Mouse (Mus musculus) T-helper 1 cell (primary cell): ENCODE results near the gene Optn.

Experiments used
- in situ Hi-C: fragments of 300-600 bp; cut with MboI, MseI; formaldehyde crosslinking; loops from one replicate; pipeline ENCODE4 v1.15.1; 2025; ENCODE audit warnings: high pct_unique_total_duplicates

Gene Optn

DNA sequence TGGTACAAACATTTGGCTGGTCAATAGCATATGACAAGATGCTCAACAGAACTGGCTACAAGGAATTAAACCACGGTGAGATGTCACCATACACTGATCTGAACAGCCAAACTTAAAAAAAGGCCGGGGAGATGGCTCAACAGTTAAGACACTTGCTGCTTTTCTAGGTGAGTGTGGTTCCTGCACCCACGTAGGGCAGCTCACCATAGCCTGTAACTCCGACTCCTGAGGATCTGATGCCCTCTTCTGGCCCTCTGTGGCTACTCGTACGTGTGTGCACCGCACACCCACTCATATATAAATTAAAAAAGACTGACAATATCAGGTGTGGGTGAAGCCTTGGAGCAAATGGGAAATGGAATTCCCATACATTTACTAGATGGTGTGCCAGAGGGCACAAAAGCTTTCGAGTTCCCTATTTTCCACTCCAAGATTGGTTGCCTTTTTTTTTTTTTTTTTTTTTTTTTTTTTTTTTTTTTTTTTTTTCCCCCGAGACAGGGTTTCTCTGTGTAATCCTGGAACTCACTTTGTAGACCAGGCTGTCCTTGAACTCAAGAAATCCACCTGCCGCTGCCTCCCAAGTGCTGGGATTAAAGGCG, 74.9 kb downstream of the Optn start:
- in situ Hi-C loops: no loop called here

DNA sequence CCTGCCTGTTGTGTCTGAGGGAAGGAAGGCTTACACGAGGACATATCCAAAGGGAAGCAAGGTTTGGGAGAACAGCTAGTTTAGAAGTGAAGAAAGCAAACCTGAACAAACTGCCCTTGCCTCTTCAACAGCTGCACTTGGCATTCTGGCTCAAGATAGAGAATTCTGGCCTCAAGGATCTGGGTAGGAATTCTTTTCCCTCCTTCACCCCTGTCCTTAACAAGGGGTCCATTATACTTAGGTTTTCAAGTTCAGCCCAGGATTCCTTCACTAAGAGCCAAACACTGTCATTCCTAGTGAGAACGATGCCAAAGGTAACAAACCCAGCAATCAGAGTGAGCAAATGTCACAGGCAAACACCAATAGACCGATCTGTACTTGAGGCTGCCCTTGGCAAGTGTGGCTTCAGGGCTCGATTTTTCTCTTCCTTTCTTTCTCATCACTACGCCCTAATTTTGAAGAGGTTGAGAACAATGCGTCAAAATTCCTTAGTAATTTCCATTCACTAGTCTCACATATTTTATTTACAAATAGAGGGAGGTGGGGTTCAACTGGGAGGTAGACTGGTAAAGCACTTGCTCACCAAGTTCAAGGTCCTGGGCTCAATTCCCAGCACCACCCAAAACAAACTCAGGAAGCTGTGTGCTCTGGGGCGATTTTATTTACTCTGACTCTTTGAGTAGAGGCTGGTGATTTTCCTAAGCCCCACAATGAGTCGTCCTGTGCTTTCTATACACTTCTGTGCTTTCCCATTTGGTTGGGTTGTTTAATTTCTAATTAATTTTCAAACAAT, 76.3 kb downstream of the Optn start:
- in situ Hi-C loops: no loop called here

DNA sequence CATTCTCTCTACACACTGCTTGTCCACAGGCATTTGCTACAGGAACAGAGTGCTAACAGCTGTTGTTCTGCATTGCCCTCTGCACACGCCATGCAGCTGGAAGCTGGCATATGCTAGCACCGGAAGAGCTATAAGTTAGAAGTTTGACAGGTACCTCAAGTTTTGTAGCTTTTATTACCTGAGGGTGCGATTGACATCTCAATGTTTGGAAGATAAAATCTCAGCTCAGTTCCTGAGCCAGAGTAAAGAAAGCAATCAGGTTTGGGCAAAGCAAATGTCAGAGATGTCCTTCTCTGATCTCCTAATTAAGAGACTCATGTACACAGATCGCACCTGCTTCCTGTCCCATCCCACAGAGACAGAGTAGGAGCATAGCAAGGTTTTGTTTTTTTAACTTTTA, 77.1 kb downstream of the Optn start:
- in situ Hi-C loops: no loop called here

DNA sequence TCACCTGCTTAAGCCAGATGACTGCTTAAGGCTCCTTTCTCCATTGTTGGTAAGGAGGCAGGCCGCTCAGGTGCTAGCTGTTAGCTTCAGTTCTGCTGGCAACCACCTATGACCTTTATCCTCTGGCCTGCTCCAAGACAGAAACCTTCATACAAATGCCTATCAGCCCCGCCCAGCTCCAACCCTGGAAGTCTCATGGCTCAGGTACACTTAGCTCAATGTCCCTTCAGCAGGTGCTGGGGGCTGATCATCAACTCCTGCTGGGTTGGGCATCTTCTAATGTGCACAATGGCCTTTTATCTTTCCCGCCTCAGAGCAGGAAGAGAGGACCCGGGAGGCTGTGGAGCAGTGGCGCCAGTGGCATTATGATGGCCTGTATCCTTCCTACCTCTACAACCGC, 78.9 kb downstream of the Optn start:
- in situ Hi-C loops: no loop called here

DNA sequence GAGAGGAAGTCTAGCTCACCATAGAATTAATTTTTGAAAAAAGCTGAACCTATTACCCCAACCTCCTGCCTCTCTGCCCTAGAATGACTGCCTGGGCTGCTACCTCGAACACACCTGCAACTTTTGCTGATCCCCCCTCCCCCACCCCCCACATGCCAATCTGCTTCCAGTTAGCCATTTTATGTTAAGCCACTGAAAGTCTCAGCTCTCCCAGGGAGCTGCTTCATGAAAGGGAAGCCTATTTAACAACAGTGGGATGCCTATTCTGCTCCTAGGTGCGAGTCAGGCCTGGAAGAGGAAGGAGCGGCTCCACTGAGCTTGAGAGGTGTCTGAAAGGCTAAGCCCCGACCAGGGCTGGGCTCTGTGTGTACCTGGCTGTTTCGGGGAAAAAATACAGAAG, 79.9 kb downstream of the Optn start:
- in situ Hi-C loops: no loop called here

DNA sequence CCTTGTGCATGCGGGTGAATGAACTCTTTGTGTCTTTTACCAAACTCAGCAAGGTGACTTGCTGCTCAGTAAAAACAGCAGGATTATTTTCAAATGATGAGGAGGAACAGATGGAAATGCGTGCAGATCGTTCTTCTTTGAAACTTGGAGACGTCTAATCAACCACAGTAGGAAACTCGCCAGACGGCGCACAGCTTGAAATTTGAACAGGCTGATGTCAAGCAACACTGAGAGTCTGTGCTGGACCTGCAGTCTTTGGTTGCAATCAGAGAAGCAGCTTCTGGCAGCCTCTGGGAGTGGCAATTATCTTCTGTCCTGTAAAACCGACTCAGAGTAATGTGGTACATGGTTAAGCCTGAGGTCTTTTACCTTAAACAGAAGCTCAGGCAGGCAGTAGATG, 85.8 kb downstream of the Optn start:
- in situ Hi-C loops: no loop called here

DNA sequence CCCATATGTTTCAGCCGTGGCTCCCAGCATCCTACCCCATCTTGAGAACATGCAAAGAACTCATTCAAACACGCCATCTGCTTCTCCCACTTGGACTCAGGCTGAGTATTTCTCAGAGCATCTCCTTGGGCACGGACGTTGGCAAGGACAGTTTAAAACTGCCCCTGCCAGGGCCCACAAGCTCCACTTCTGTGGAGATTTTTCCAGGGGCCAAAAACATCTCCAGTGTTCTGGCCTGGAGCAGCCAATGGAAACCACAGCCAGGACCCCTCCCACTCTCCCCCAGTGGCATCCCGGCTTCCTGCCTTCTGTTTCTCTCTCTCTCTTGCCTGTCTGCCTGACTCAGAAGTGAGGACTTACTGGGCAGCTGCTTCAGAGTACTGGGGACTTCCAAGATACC, 88.0 kb downstream of the Optn start, which contains the start of gene Ucma:
Gene Ucma (plus strand): TSS at position 316 of the 400 bp plus-strand sequence.
- in situ Hi-C loops: no loop called here
